Mouse (Mus musculus): ENCODE measurements at regions not wholly inside any gene's neighbourhood (a gene's known extent, or its start where the extent isn't known, plus 50 kb on each side); places are given as distances from the start of the nearest gene placed in this dataset.
A peak's percentile ranks its signal among the peaks of the same experiment; 100 is the strongest.
"Not testable (repeated sequence)": the region's sequence is repeated elsewhere in the genome, so short reads cannot be mapped to it uniquely, and the experiment has no call there.

DNA sequence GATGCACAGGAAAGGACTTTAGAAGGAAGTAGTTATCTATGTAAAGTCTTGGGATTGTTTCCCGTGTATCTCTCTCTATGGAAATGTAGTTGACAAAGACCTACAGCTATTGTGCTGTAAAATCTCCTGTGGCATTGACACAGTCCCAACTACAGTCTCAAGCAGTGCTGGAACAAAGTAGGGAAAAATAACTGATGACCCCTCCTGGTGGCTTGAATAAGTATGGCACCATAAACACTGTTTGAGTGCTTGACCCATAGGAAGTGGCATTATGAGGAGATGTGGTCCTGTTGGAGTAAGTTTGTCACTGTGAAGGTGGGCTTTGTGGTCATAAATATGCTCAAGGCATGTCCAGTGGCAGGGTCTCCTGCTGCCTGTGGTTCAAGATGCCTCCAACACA is 928.4 kb upstream of the Mms22l start:
- no peak for DNase-seq (ENCODE audit: low spot score in 2 of 2)

GRCm38 (mm10) chr4:23573013-23573412 is 923.2 kb upstream of the Mms22l start:
- DNase-seq (ENCODE audit: low spot score in 2 of 2) = no peak

DNA sequence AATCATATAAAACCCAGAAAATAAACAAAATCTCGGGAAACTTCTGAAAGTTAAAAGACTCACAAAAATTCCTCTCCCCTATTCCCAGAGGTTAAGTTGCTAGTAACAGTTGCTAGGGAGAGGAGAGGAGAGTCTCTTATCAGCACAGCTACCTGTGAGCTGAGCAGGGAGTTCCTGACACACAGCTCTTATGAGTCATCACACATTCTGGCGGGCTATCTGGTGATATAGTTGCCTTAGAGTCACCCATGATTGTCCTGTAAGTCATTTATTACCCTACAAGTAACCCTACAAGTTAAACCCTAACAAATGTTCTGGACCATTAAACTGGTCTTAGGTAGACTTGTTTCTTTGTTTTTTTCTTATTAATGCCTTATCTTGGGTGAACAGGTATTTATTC is 908.8 kb upstream of the Mms22l start:
- DNase-seq (ENCODE audit: low spot score in 2 of 2) = no peak

DNA sequence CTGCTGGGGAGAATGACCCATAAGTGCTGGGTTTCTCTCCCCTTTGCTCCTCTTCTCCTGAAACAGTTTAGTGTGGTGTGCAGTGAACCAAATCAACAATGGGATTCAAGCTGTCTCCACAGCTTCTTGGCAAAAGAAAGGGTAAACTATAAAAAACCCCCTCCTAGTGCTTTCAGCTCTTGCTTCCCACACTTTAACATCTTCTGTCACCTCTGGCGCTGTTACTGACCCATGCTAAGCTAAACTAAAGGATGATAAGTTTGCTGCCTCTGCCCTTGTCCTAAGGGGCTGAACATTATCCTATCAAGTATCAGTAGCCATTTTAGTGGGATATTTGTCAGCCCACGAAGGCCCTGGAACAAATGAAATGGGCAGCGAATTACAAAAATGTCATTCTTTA is 905.4 kb upstream of the Mms22l start:
- no peak for DNase-seq (ENCODE audit: low spot score in 2 of 2)

- no peak for DNase-seq (ENCODE audit: low spot score in 2 of 2)
Observed at GRCm38 (mm10) chr4:23591593-23591992, 904.7 kb upstream of the Mms22l start.

DNA sequence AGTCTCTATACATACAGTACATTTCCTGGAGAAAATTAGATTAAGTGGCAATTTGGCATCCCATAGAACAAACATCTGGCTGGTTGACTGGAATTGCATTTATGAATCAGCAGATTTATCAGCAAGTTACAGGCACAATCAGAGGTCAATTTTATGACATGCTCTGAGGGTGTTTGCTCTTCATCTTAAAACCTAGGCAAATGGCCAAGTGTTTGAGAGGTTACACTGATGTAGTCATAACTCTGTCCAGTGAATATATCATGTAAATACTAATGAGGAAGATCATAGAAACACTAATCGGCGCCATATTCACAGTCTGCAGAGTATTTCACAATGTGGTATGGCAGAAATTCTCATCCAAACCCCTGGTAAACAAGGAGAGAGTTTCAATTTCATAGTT is 896.2 kb upstream of the Mms22l start:
- DNase-seq (ENCODE audit: low spot score in 2 of 2) = no peak

DNA sequence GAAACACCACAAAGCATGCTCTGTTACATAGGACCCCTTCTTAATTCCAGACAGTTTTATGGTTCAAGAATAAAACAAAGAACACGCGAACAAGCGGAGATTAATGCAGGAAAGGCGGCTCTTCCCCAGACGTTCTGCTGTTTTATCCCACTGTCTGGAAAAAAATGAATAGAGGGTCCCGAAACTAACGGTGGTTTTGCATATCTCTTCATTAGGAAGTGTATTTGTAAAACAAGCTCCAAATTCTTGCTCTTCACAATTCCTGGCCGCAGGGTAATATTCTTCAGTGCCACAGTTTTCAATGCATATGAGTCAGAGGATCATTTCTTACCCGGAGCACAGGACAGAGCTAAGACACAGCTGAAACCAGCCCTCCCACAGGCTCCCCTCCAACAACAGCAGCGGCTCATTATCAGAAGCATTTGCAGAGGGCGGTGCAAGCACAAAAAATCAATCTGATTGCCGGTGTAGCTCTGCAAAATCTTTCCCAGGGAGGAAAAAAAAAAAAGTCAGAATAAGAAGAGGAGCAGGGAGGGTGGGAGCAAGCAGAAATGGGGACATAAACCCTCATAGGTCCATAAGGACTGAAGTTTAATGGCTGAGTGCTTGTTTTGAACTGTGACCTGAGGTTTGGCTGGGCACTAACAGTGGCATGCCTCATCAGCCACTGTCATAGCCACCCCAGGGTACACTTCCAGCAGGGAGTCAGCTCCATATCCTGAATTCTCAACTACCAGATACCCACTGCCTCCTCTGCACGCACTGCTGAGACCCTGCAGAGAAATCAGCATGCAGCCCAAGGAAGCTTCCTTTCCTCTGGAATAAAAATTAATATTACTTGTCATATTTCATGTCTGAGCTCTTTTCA is 894.6 kb upstream of the Mms22l start:
- no peak for DNase-seq (ENCODE audit: low spot score in 2 of 2)

DNA sequence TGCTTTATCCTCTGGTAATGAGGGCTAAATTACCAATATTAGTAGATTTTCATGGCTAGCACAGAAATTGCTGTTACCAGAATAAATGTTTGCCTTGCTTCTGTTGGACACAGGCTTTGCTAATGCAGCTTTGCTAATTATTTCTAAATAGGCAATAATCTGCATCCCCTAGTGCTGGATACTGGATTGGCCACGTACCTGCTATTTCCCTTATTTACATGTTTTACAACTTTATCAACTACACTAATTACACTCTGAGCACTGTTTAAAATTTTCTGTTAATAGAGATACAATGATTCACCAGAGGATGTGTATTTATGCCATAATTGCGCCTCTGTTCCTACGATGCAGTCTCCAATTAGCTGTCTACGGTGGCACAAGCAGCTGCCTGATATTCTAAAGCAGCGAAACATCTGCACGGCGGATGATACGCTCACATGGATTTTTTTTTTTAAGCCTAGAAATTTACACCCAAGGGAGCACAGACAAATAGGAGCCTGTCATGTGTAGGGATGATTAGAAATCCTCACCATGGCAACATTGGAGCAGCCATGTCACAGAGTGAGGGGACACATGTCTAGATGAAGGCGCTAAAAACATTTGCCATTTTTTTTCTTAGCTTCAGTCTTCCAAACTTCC is 893.8 kb upstream of the Mms22l start:
- DNase-seq (ENCODE audit: low spot score in 2 of 2) = no peak

DNA sequence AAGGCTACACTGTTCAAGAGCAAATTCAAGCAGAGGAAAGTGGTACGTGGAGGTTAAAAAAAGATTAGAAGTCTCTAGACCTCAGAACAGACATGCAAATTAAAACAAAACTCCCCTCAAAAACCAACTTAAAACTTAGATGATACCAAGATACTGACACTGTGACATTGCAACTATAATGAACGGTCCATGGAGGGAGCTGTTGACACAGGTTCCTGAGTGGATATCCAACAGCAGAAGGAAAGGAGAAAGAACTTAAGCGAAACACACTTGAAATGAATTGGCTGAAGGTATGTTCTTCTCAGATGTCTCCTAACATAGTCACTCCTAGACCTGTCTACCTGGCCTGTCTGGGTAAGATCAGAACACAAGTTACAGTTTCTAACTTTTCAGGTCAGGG is 888.9 kb upstream of the Mms22l start:
- no peak for DNase-seq (ENCODE audit: low spot score in 2 of 2)

DNA sequence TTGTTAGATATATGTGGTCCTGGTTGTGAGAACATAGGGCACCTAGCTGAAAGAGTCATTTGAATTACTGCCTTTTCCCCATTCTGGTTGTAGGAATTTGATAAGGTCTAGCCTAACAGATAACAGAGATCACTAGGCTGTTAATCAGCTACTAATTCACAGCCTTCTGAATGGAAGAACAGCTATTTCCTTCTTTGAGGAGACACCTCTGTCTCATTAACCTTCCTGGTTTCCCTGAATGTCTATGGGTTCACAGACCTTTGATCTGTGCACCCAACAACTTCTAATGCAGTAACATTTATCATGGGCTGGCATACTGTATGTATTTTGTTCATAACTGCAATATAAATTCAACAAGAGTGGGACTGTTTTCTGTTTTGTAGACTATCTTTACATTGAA is 875.0 kb upstream of the Mms22l start:
- no peak for DNase-seq (ENCODE audit: low spot score in 2 of 2)

DNA sequence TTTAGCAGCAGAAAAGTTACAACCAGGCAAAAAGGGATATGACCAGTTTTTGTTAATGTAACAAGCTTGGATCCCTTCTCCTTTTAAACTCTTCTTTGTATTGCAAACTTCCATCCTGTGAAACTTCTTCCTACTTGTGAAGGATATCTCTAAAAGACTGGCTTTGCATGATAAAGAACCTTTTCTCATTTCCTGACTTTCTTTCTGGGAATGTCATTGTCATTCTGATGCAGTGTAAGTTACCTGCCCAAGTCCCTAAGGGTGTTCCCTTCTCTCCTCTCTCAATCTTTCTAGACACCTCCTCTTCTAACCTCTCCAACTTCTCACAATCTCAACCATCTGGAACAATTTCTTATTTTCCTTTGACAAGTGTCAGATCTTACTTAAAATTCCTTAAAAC is 874.0 kb upstream of the Mms22l start:
- DNase-seq (ENCODE audit: low spot score in 2 of 2) = no peak

- DNase-seq (ENCODE audit: low spot score in 2 of 2) = no peak
Observed at GRCm38 (mm10) chr4:23636231-23636928, 859.9 kb upstream of the Mms22l start.

DNA sequence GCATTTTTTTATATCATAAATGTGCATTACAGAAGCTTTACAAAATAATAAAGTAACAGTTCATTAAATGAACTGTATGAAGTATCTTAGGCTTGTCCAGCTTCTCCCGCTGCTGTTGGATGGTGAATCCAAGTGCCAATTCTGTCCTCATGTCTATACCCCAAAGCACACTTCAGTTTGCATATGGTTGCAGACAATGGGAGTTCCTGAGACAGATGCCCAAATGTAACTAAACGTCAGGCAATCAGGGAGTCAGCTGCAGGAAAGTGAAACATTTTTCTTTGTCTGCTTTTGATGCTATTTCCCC is 859.4 kb upstream of the Mms22l start:
- no peak for DNase-seq (ENCODE audit: low spot score in 2 of 2)

DNA sequence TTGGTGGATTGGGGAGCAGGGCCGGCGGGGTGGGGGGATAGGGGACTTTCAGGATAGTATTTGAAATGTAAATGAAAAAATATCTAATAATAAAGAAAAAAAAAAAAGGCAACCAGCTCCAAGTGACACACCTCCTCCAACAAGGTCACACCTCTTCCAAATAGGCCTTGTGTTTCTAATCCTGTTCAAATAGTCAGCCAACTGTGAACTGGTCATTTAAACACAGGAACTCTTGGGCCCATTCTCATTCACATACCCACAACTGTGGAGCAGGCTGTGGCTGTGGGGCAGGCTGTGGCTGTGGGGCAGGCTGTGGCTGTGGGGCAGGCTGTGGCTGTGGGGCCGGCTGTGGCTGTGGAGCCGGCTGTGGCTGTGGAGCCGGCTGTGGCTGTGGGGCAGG is 839.6 kb upstream of the Mms22l start:
- not testable (repeated sequence) for DNase-seq (ENCODE audit: low spot score in 2 of 2)

DNA sequence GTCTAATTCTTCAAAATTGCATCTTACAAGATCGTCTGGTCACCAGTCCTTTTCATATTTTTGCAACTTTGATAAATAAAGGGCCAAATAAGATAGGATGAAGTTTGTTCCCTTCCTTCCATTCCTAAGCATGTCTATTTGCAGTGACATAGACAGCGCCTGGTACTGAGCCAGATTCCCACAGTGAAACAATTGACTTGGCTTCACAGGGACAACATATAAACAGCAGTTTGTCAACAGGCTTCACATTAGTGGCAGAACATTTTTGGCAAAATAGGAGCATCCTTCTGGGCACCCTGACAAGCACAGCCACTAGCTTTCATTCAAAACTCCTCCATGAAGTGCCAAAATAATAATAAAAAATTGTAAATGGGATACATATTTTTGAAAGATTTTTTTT is 827.4 kb upstream of the Mms22l start:
- DNase-seq (ENCODE audit: low spot score in 2 of 2) = peak in 1 of 2 experiments; percentile 11

GRCm38 (mm10) chr4:23703626-23704025 is 792.6 kb upstream of the Mms22l start:
- no peak for DNase-seq (ENCODE audit: low spot score in 2 of 2)

DNA sequence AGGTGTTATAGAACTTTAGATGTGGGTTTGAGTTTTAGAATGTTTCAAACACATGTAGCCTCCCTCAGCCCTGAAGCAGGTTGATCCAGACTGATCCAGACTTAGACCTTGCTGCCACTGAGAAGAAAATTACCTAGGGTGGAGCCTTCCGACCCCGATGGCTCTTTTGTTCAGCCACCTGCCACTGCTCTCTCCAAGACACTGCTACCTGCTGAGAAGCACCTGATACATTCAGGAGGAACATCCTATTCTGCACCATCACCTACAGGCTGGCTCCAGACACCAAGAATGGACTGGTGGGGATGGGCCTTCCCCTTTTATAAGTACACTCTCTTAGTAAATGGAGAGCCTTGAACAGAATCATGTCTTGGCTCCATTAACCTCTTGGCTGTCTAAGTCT is 785.5 kb upstream of the Mms22l start:
- no peak for DNase-seq (ENCODE audit: low spot score in 2 of 2)

DNA sequence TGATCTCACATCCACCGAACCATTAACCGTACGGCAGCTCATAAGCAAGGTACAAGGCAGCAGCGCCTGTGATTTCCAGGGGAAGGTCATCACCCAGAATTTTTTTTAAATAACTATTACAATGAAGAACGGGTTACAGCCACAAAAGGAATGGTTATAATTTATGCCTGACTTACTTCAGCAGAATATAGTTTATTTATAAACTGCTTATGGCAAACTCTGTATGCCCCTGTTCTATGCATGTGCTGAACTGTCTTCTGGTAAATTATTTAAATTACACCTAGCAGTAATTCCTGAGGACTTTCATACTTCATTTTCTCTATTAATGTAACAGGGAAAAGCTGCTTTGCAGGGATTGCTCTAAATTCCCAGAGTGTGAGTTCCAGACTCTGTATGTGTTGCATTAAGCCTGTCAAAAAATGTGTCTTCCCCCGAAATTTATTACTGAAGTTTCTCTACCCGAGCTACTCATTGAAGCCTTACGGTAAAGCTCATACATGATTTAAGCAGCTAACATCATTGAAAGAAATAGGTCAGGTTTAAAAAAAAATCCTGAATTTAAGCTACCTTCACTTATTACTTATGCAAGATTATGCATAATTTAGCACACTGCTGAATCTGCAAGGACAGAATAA is 782.4 kb upstream of the Mms22l start:
- no peak for DNase-seq (ENCODE audit: low spot score in 2 of 2)

DNA sequence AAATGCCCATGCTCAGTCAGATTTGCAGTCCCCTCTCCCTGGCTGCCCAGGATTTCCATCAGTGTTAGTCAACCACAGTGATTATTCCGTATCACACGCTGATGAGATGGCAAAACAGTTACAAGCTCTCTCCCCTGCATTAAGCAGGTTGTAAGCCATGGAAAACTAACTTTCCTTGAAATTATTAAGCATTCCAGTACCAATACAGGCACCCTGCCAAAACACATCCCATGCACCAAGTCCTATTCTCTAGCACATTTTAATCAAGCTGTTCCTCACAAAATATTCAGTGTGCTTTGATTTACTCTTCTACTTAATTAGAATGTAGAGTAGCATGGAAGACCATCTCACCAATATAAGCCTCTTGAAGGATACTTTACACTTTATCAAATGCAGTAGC is 768.4 kb upstream of the Mms22l start:
- no peak for DNase-seq (ENCODE audit: low spot score in 2 of 2)

- no peak for DNase-seq (ENCODE audit: low spot score in 2 of 2)
Observed at GRCm38 (mm10) chr4:23732471-23732870, 763.8 kb upstream of the Mms22l start.

DNA sequence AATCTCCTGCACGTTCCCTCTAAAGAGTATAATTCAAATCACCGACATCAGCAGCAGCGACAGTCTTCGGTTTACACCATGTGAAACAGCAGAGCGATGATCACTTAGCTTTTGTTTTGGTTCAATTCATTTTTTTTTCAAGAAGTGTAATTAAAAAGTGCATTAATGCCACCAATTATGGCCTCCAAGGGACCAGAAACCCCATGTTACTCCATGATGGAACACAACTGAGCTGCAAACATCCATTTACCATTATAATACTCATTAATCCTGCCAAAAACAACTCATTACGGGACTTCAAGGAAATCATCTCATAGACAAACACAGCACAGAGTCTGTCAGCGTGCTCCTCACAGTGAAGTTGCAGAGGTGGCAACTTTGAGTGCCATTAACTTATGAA is 752.2 kb upstream of the Mms22l start:
- DNase-seq (ENCODE audit: low spot score in 2 of 2) = no peak

DNA sequence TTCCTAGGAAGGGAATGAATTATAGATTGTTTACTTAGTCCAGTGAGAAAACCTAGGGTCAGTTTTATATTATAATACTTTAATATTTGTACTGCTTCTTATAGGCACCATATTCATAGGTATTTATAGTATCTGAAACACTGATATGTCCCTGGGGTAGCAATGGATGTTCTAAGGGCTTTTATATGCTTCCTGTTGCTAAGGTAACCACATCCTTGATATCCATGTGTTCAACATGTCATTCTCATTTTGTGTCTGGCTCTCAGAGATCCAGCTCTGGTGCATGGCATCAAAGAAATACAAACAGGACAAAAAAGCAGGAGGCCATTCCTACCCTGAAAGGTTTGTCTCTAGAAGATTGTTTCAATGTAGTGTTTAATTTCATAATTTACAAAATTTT is 738.2 kb upstream of the Mms22l start:
- DNase-seq (ENCODE audit: low spot score in 2 of 2) = no peak
